Mouse (Mus musculus): ENCODE measurements around the gene Ushbp1. TPM values are rescaled to one million over a fixed set of nuclear protein-coding genes. Genes with fewer than 3 reads are reported as not detected.

Gene Ushbp1
- total and polyA plus RNA-seq, 3 experiments, result 0.04 to 0.07 TPM; not detected in 1

DNA sequence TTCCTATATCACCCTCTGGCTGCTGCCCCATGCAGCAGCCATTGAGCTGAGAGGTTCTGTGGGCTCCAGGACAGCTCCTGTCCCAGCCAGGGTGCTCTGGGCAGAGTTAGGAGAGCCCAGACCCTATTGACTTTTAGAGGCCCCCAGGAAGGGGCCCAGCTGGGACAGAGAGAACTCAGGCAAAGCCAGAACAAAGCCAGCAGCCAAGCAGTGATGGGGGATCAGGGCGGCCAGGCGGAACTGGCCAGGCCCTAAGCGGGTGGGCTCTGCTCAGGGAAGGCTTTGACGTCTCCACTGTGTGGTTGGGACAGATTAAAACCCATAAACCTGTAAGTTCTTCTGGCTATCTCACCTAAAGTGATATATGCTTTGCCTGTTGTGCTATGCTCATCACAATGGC lies 16.6 kb downstream of the Ushbp1 start:
- H3K4me3 ChIP-seq (ENCODE audit: control insufficient read depth in 1 of 2, insufficient read depth in 1 of 2, low read depth in 2 of 2, low read length in 2 of 2), result no peak overlapping the region
- no peak overlapping the region for H3K9ac ChIP-seq (ENCODE audit: control insufficient read depth, low read depth, low read length, poor library complexity, severe bottlenecking)
- peaks cover 0 to 8% of the 10 kb centered on the region in 2 experiments; a peak in 2 of 4 replicates for H3K4me1 ChIP-seq (ENCODE audit: control insufficient read depth in 1 of 2, insufficient read depth in 2 of 2, low read length in 2 of 2)
- H3K27ac ChIP-seq (ENCODE audit: control insufficient read depth, low read depth, low read length), result no peak overlapping the region
- H3K79me2 ChIP-seq (ENCODE audit: control insufficient read depth, insufficient read depth, low read length, poor library complexity), result peaks cover 10% of the 10 kb centered on the region
- no peaks in the 10 kb centered on the region; a peak in 1 of 4 replicates for H3K36me3 ChIP-seq (ENCODE audit: control insufficient read depth in 1 of 2, insufficient read depth in 2 of 2, low read length in 2 of 2)
- no peak for DNase-seq (ENCODE audit: low read depth, low spot score)
- H3K9me3 ChIP-seq (replicated peaks; ENCODE audit: insufficient read depth, low read length), result no peaks in the 10 kb centered on the region
- no peaks in the 10 kb centered on the region for H3K27me3 ChIP-seq (ENCODE audit: control insufficient read depth in 1 of 2, insufficient read depth in 2 of 2, low read length in 2 of 2)
- TF ChIP-seq MAZ (IDR thresholded peaks at IDR 0.05; ENCODE audit: low read depth, low read length) (no peak), SMC3 (IDR thresholded peaks at IDR 0.05; ENCODE audit: low read depth, low read length) (no peak), KAT2A (conservative IDR thresholded peaks at IDR 0.05; ENCODE audit: low read depth, low read length) (no peak), RCOR1 (IDR thresholded peaks at IDR 0.05; ENCODE audit: low read depth, low read length) (no peak), E2F4 (IDR thresholded peaks at IDR 0.05; ENCODE audit: borderline replicate concordance, low read depth, low read length) (no peak), UBTF (IDR thresholded peaks at IDR 0.05; ENCODE audit: borderline replicate concordance, insufficient read depth, low read depth, low read length) (no peak), JUND (IDR thresholded peaks at IDR 0.05; ENCODE audit: low read depth, low read length) (no peak), MYC (IDR thresholded peaks at IDR 0.05; ENCODE audit: low read depth, low read length) (no peak), MEF2A (IDR thresholded peaks at IDR 0.05; ENCODE audit: extremely low read depth, insufficient replicate concordance, low read depth, low read length, poor library complexity, severe bottlenecking) (no peak), USF1 (IDR thresholded peaks at IDR 0.05; ENCODE audit: low read depth, low read length) (no peak), ZC3H11A (IDR thresholded peaks at IDR 0.05; ENCODE audit: low read depth, low read length) (no peak), NRF1 (IDR thresholded peaks at IDR 0.05; ENCODE audit: insufficient read depth, low read depth, low read length, poor library complexity, severe bottlenecking) (no peak), BHLHE40 (IDR thresholded peaks at IDR 0.05; ENCODE audit: borderline replicate concordance, low read depth, low read length) (no peak), MXI1 (IDR thresholded peaks at IDR 0.05; ENCODE audit: low read depth, low read length) (no peak), MAFK (IDR thresholded peaks at IDR 0.05; ENCODE audit: borderline replicate concordance, low read depth, low read length) (no peak), TCF12 (IDR thresholded peaks at IDR 0.05; ENCODE audit: low read depth, low read length) (no peak), EP300 (IDR thresholded peaks at IDR 0.05; ENCODE audit: low read depth in 1 of 2, low read length in 2 of 2) (no peak), MYB (IDR thresholded peaks at IDR 0.05; ENCODE audit: low read depth, low read length) (no peak)

GRCm38 (mm10) chr8:71376423-71377030 lies 19.1 kb downstream of the Ushbp1 start:
- peaks cover 9% of the 10 kb centered on the region for H3K79me2 ChIP-seq (ENCODE audit: control insufficient read depth, insufficient read depth, low read length, poor library complexity)
- TF ChIP-seq POLR2A (IDR thresholded peaks at IDR 0.05; ENCODE audit: control insufficient read depth in 1 of 2, insufficient read depth in 1 of 2, low read depth in 1 of 2, low read length in 2 of 2, poor library complexity in 1 of 2), result no peak
- no peak for TF ChIP-seq ZC3H11A (IDR thresholded peaks at IDR 0.05; ENCODE audit: low read depth, low read length)
- TF ChIP-seq MAZ (IDR thresholded peaks at IDR 0.05; ENCODE audit: low read depth, low read length), result no peak
- TF ChIP-seq TBP (IDR thresholded peaks at IDR 0.05; ENCODE audit: low read depth, low read length), result no peak
- TF ChIP-seq ZKSCAN1 (IDR thresholded peaks at IDR 0.05; ENCODE audit: low read depth, low read length), result no peak
- TF ChIP-seq ZMIZ1 (IDR thresholded peaks at IDR 0.05; ENCODE audit: low read depth, low read length), result no peak
- TF ChIP-seq MYC (IDR thresholded peaks at IDR 0.05; ENCODE audit: low read depth, low read length), result no peak
- TF ChIP-seq ETS1 (IDR thresholded peaks at IDR 0.05; ENCODE audit: low read depth, low read length), result no peak
- no peak for TF ChIP-seq UBTF (IDR thresholded peaks at IDR 0.05; ENCODE audit: borderline replicate concordance, insufficient read depth, low read depth, low read length)
- TF ChIP-seq ELF1 (IDR thresholded peaks at IDR 0.05; ENCODE audit: low read depth, low read length), result no peak
- TF ChIP-seq MYB (IDR thresholded peaks at IDR 0.05; ENCODE audit: low read depth, low read length), result no peak
- TF ChIP-seq RAD21 (IDR thresholded peaks at IDR 0.05; ENCODE audit: low read depth, low read length), result no peak
- no peak for TF ChIP-seq USF1 (IDR thresholded peaks at IDR 0.05; ENCODE audit: low read depth, low read length)
- no peak for TF ChIP-seq POLR2AphosphoS5 (IDR thresholded peaks at IDR 0.05; ENCODE audit: borderline replicate concordance, low read depth, low read length)
- TF ChIP-seq BHLHE40 (IDR thresholded peaks at IDR 0.05; ENCODE audit: borderline replicate concordance, low read depth, low read length), result no peak
- no peak for TF ChIP-seq SIN3A (IDR thresholded peaks at IDR 0.05; ENCODE audit: low read length)
- no peak for TF ChIP-seq MXI1 (IDR thresholded peaks at IDR 0.05; ENCODE audit: low read depth, low read length)
- no peak for DNase-seq (ENCODE audit: low read depth, low spot score)
- H3K27ac ChIP-seq (ENCODE audit: control insufficient read depth, low read depth, low read length), result no peak overlapping the region
- no peaks in the 10 kb centered on the region for H3K36me3 ChIP-seq (ENCODE audit: control insufficient read depth in 1 of 2, insufficient read depth in 2 of 2, low read length in 2 of 2)
- no peak overlapping the region for H3K4me3 ChIP-seq (ENCODE audit: control insufficient read depth in 1 of 2, insufficient read depth in 1 of 2, low read depth in 2 of 2, low read length in 2 of 2)
- no peaks in the 10 kb centered on the region for H3K27me3 ChIP-seq (ENCODE audit: control insufficient read depth in 1 of 2, insufficient read depth in 2 of 2, low read length in 2 of 2)
- peaks cover 0 to 8% of the 10 kb centered on the region in 2 experiments; a peak in 2 of 4 replicates for H3K4me1 ChIP-seq (ENCODE audit: control insufficient read depth in 1 of 2, insufficient read depth in 2 of 2, low read length in 2 of 2)
- H3K9me3 ChIP-seq (replicated peaks; ENCODE audit: insufficient read depth, low read length), result no peaks in the 10 kb centered on the region
- no peak overlapping the region for H3K9ac ChIP-seq (ENCODE audit: control insufficient read depth, low read depth, low read length, poor library complexity, severe bottlenecking)

Data from MEL (cell line).